Mouse (Mus musculus) MN1 (cell line): ENCODE measurements around the gene Olfr613.
"Not testable (repeated sequence)": the region's sequence is repeated elsewhere in the genome, so short reads cannot be mapped to it uniquely, and the experiment has no call there.

Experiments
- DNase-seq: peaks from one replicate; pipeline ENCODE4 v3.0.0-alpha.2; 2016; ENCODE audit warnings: low spot score

Olfr613 gene

GRCm38 (mm10) chr7:103547774-103548173 is at the start of gene Olfr613:
Gene Olfr613, plus strand, starts transcription at chr7:103548074.
- no peak for DNase-seq

DNA sequence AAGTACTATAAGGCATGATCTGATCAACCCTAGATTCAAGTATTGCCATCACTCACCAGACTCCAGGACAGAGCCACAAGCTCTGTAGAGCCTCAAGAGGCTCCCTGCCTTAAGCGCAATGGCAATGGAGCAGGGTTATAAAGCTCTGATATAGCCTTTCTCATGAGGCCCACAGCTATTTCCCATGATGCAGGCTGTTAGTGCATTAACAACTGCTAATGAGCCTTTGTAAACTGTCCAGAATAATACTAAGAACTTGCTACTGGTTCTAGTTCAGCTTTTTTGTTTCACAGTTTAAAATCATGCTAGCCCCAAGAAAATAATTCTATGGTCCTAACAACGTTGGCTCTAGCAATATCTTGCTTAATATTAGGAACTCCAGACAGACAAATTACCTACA is 35.9 kb upstream of the Olfr613 start, which contains the start of gene Olfr610:
Gene Olfr610, minus strand, starts transcription at position 101 of the 400 bp plus-strand sequence.
- no peak for DNase-seq

DNA sequence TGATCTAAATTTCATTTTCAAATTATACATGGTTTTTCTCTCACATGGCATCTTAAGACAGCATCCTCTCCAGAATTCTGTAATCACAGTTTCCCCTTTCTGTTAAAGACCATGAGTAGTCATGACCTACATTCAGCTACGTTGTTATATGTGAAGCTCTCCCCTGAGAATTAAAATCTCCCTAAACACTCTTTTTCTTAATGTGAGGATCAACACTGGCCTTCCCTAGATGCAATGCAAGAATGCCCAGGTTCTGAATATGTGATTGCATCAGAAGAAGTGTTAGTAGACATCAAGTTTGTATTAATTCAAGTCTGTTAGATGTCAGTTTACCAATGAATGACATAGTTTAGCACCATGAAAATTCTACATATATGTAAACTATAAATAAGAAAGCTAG is 27.1 kb upstream of the Olfr613 start, which contains the start of gene Olfr611:
Gene Olfr611, minus strand, starts transcription at position 101 of the 400 bp plus-strand sequence.
- DNase-seq: not testable (repeated sequence)

DNA sequence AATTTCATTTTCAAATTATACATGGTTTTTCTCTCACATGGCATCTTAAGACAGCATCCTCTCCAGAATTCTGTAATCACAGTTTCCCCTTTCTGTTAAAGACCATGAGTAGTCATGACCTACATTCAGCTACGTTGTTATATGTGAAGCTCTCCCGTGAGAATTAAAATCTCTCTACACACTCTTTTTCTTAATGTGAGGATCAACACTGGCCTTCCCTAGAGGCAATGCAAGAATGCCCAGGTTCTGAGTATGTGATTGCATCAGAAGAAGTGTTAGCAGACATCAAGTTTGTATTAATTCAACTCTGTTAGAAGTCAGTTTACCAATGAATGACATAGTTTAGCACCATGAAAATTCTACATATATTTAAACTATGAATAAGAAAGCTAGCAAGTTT is 5.3 kb upstream of the Olfr613 start, which contains the start of gene Olfr612:
Gene Olfr612, minus strand, starts transcription at position 101 of the 400 bp plus-strand sequence.
- not testable (repeated sequence) for DNase-seq

DNA sequence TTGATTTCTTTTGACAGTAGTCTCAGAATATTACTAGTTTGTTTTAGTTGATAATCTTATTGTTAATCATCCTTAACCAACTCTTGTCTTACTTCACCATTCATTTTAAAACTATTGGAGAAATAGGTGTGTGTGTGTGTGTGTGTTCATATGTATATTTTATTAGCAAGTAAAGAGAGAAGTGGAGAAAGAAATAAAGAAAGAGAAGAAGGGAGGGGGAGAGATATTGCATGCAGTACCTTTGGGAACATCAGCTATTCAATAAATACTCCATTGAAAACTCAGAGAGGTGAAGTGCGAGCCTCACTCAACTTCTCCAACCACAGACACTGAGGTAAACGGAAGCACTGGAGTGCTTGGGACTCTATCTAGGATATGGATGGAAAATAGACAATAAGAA is 7.9 kb downstream of the Olfr613 start, which contains the start of gene Olfr615:
Gene Olfr615, plus strand, starts transcription at position 301 of the 400 bp plus-strand sequence.
- DNase-seq: no peak

- DNase-seq: no peak
Measured at GRCm38 (mm10) chr7:103569043-103569442, 21.2 kb downstream of the Olfr613 start, which contains the start of gene Olfr616. Gene Olfr616, minus strand, starts transcription at chr7:103569143.

GRCm38 (mm10) chr7:103572761-103573160 is 24.9 kb downstream of the Olfr613 start, which contains the start of gene Olfr617:
Gene Olfr617, plus strand, starts transcription at chr7:103573061.
- no peak for DNase-seq

DNA sequence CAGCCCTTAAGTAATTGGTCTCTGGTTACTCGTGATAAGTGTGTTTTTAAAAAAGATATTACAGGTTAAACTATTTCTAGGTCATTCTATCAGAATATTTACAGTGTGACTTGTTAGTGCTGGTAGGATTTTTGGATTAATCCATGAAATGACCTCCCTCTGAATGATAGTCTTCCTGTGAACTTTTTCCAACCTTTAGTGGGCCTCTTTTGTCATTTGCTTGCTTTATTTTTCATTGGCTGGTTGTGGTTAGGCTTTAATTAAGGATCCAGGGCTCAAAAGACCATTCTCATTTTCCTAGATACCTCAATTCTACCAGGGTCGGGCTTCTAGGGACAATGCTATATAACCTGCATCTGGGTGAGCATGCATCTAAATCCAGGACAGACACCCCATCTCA is 41.9 kb downstream of the Olfr613 start, which contains the start of gene Olfr618:
Gene Olfr618, plus strand, starts transcription at position 301 of the 400 bp plus-strand sequence.
- no peak for DNase-seq

DNA sequence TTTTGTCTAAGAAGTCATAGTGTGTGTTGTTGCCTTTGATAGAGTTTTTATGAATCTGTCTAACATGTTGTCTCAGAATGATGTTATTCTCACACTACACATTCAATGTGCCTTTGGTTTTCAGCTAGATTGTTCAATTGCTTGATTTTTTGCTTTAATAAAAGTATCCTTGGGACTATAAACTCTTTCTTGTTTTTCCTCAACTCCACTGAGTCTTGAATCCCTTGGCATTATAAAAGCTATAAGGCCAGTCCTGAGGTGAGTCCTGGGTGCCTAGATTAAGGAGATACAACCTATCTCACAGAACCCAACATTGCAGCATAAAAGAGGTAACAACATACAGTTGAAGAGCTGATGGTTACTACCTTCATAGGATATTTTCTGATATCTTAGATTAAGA is 52.4 kb downstream of the Olfr613 start, which contains the start of gene Olfr619:
Gene Olfr619, plus strand, starts transcription at position 301 of the 400 bp plus-strand sequence.
- DNase-seq: no peak
